Mouse (Mus musculus): ENCODE measurements around the gene Slc12a7.
A peak's percentile ranks its signal among the peaks of the same experiment; 100 is the strongest.

Slc12a7 gene

DNA sequence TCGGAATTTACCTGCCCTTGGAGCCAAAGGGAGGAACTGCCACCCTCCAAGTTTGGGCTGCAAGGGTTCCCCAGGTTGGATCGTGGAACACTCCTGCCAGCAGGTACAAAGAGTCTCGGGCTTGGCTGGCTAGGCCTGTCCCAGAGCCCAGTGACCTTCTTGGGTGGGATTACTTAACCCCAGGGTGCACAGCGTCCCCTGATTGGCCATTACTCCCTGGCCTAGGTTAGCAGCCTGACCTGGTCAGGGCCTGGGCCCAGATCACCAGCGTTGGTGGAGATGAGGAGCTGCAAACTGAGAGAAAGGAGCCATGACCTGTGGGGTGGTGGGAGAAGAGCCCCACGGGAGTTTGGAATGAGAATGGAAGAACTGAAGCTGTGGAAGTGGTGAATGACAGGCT lies 30.0 kb downstream of the Slc12a7 start:
- DNase-seq (ENCODE audit: low spot score in 2 of 2): no peak

DNA sequence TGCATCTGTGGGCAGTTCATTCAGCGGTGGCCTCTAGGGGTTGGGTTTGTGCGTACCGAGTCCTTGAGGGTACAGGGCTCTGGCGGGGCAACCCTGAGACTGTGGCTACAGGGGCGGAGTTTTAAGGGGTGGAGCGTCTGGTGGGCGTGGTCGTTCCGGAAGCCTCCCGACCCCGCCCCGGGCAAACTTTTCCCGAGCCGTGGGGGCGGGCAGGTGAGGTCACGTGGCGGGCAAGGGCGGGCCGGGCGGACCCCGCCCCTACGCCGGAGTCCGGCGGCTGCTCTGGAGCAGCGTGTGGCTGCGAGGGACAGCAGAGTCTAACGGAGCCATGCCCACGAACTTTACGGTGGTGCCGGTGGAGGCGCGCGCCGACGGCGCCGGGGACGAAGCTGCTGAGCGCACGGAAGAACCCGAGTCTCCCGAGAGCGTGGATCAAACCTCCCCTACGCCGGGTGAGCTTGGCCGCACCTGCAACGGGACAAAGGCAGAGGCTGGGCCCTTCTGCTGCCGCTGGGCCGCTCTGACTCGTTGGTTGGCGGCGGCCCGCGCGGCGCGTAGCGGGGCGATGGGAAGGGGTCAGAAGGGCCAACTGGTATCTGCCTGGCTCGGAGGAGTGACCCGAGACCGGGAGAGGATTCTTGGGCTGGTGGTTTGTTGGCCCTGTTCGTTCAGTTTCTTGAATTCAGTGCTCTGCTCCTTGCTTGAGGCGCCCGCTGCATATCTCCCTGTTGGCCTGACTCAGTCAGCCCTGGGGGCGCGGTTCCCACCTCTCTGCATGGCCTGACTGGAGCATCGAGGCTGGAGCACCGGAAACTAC lies 30.8 kb downstream of the Slc12a7 start:
- peak in 1 of 2 experiments; percentile 17 for DNase-seq (ENCODE audit: low spot score in 2 of 2)

DNA sequence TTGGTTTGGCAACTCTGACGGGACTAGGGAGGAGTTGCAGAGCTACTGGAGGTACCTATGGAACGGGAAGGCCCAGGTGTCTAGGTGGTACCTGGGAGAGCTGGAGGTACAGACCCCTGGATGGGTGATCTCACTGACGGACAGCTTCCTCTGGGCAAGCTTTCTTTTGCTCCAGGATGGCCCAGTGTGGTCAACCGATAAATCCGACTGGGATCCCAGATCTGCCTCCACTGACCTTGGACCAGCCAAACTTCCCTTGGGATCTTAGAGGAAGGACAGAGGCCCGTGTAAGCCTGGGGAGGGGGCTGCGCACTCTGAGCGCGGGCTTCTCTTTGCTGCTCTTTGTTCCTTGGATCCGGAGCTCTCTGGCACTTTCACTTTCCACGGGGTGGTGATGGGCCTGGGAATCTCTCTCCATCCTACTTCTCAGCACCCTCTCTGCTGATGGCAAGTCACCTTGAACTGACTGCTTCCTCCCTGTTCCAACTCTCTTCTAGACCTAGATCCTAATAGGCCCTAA lies 31.4 kb downstream of the Slc12a7 start:
- no peak for DNase-seq (ENCODE audit: low spot score in 2 of 2)

DNA sequence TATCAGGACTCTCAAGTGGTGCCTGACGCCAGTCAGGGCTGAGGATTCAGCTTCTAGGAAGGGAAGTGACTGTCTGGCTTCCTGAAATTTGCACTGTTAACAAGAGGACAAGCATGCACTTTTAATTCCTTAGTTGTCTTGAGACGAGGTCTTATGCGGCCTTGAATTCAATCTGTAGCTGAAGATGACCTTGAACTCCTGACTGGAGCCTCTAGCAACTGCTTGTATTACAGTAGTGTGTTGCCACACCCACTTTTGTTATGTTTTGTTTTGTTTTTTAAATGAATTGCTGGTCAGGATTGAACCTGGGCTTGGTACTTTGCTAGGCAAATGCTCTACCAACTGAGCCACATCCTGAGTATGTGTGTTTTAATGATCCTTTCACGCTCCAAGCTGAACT lies 32.5 kb downstream of the Slc12a7 start:
- no peak for DNase-seq (ENCODE audit: low spot score in 2 of 2)

DNA sequence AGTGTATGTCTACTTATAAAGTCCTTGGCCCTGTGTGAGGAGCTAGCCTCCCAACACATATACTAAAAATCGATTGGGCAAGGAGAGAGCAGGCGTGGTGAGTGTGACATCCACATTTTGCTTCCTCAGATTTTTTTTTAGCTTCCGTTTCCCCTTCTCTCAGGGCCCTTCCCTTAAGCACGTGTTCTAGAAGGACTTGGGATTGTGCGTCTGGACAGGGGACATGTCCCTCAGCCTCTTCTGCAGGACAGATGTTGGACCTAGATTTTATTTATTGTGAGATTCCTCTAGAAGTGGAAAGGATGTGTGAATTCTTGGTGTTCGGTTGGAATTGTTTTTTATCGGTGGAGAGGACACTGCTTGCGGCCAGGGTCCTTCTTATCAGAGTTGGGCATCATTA lies 34.3 kb downstream of the Slc12a7 start:
- no peak for DNase-seq (ENCODE audit: low spot score in 2 of 2)

DNA sequence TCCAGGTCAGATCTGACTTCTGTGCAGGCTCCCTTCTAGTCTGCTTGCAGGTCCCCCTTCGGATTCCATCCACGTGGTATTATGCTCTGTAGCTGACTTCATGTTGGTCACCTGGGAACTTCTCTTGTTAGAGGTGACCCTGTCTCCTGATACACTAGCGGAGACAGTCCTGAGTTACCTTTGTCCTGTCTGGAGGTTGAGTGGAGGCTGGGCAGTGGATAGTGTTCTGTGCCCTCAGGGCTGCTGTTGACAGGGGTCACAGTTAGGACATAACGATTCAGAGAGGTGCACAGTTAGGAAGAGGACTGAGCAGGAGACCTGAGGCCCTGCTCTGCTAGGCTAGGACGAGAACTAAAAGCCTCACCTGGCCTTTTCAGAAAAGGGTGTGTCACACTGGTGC lies 34.9 kb downstream of the Slc12a7 start:
- DNase-seq (ENCODE audit: low spot score in 2 of 2): no peak

DNA sequence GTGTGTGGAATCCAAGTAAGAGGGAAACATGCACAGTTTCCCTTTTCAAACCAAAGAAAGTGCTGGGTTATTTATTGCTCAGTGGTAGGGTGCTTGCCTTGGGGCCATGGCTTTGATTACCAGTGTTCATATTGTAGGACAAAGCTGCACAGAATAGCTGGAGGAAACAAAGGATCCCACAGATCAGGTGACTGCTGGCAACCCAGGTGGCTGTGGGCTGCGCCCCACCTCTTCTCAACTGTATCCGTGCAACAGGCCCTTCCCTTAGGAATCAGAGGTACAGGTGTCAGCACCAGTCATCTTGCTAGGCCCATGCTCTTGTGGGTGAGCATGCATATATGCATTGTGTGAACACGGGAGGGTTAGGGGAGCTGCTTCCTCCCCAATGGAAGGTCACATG lies 35.4 kb downstream of the Slc12a7 start:
- no peak for DNase-seq (ENCODE audit: low spot score in 2 of 2)

DNA sequence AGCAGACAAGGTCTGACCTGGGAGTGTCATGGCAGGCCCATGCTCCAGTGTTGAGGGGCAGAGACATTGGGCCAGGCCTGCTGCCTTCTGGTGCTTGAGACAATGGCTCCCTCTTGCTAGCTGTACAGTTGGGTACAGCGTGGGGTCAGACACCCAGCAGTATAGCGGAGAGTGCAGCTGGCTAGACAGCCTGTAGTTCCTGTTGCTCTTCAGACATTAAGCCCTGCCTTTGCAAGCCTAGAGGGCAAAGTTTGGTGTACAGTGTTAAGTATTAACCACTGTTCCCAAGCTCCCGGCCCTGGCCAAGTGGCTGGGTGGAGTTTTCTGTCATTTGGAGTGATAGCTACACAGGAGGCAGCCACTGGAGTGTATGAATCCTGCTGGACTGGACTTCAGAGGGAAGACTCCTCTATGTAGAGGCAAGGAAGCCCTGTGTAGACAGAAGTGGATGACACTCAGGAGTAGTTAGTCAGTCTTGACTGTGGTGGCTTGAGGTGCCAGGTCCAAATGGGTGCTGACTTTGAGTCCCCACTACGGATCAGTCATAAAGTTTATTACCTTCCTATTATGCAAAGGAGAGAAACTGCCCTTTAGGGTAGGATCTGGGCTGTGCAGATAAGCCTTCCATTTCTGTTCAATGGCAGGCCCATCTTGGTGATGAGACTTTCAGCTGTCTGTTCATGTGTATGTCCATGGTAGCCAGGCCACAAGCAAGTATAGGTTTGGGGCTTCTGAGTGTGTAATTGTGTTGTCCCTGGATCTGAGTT lies 37.2 kb downstream of the Slc12a7 start:
- no peak for DNase-seq (ENCODE audit: low spot score in 2 of 2)

DNA sequence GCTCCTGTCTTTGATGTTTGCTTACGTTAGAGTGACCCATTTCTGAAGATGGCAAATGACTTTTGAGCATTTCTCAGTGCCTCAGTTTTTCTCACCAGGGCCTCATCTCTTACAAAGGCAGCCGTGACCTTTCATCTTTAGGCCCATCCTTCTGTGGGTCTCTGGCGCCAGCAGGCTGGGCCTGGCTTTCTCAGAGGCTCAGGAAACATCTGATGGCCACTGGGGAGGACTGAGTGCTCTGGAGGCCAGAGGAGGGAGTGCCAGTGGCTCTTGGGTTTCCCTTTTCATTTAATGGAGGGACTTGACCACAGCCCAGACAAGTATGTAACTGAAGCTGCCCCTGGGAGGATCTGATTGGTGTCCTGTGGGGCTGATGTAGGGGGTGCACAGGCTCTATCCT lies 38.2 kb downstream of the Slc12a7 start:
- no peak for DNase-seq (ENCODE audit: low spot score in 2 of 2)

DNA sequence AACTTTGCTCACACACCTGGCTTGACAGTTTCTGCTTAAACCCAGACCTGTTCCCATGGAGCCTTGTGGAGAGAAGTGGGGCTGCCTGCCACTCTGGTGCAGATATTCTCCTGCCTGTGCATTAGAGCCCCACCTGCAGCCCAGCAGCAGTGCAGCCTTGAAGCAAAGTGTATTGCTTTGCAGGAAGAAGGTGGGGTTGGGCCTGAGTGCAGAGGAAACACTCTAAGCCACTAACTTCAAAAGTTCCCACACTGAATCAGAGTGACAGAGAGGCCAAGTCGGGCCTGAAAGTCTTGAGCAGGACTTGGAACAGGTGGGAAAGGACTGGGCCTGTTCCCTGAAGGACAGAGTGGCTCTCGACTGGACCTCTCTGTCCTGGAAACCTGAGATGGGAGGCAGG lies 39.8 kb downstream of the Slc12a7 start:
- DNase-seq (ENCODE audit: low spot score in 2 of 2): no peak

DNA sequence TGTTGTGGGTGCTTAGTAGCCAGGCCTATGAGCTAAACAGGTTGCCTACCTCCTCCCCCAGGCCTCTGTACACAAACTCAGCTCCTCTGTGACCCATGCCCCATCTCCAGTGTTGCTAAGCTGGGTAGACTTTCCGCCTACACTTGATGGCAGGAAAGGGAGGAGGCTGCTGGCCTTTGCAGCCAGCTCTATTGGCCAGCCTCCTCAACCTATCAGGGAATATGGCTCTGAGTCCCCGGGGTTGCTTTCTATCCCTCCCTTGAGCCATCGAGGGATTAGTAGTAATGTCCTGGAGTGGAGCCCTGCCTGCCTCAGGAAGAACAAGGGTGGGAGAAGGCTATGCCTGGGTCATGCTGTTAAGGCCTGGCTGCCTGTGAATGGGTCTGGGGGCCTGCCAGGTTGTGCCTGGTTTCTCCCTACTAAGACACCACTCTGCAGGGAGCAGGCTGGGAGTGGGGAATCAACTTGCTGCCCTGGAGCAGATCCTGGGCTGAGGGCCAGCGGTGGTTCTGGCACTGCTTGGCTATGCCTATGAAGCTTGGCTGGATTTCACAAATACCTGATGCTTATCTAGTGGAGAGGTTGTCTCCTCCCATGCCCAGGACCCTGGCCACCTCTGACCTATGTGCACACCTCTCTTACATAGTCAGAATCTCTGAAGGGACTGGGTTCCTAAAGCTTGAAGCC lies 40.8 kb downstream of the Slc12a7 start:
- no peak for DNase-seq (ENCODE audit: low spot score in 2 of 2)

DNA sequence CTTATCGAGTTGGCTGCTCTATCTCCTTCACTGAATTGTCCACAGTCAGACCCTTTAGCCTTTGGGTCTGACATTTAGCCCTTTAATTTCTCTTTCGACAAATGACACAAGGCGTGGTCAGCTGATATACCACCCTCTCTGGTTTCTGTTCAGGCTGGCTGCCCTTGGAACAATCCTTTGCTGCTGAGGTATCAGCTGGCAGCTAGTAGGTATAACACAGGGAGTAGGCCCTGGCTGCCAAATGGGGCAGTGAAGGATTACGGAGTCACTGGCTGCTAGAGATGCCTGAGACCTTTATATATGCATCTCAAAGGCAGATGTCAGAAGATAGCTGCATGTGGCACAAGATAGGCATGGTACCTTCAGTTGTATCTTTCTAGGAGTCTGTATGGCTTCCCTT lies 42.9 kb downstream of the Slc12a7 start:
- no peak for DNase-seq (ENCODE audit: low spot score in 2 of 2)

DNA sequence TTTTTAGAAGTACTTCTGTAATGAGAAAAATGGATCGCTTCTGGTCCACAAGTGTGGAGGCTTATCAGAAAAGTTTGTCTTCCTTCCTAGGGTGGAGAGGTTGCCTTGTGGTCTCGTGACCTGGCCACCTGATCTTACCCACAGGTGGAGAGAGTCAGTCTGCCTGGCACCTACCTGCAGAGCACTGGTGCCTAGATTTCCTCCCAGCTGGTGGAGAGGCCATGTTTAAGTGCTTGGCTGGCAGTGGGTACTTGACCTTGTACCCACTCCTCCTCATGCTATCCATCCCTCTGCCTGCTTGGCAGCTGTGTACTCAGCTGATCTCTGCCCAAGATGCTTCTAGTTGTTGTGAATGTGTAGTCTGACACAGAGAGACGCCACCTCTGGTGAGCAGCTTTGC lies 44.7 kb downstream of the Slc12a7 start:
- DNase-seq (ENCODE audit: low spot score in 2 of 2): no peak

DNA sequence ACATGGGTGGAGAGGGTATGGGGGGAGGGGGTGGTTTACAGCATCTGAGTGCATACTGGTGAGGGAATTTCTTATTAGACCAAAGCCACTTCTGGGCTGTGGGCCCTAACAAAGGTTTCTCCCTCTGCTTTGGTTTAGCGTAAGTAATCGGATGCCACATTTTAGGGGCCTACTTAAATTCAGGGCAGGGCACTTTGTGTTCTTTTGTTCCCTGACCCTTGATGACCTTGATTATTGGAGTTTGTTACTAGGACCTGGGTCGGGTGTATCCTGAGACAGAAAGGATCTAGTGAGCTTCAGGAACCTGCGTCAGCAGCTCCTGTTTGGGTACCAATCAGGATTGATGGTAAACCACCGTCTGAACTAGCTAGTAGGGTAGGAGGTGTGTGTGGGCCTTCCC lies 49.6 kb downstream of the Slc12a7 start:
- DNase-seq (ENCODE audit: low spot score in 2 of 2): no peak

DNA sequence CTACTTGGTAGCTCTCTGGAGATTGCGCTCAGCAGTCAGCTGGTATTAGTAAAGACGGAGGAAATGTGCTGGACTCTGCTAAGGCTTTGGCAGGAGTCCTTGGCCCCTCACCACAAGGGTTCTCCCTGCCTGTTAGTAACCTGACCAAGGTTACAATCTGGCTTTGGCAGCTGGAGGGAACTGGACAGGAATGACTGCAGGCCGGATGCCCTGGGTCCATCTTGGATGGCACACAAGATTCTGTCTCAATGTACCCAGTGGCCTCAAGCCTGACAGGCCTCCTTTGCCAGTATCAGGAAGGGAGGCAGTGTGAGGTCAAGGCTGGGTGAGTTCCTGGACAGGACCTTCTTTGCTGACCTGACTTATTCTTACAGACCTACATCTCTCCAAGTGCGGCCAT lies 59.3 kb downstream of the Slc12a7 start:
- DNase-seq (ENCODE audit: low spot score in 2 of 2): no peak

DNA sequence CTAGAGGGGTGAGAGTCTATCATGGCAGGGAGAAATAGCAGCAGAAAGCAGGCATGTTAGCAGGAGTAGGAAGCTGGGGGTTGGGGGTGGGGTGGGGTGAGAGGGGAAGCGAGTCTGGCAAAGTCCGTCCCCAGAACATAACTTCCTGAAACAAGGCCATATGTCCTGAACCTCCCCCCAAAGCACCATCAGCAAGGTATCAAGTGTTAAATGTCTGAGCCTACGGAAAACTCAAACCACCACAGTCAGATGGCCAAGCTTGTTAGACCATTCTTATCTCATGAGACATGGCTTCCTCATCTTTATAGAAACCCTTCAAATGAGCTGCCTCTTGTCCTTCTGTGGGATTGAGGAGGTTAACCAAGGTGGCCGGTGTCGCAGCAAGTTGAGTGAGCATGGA lies 60.3 kb downstream of the Slc12a7 start:
- DNase-seq (ENCODE audit: low spot score in 2 of 2): no peak

DNA sequence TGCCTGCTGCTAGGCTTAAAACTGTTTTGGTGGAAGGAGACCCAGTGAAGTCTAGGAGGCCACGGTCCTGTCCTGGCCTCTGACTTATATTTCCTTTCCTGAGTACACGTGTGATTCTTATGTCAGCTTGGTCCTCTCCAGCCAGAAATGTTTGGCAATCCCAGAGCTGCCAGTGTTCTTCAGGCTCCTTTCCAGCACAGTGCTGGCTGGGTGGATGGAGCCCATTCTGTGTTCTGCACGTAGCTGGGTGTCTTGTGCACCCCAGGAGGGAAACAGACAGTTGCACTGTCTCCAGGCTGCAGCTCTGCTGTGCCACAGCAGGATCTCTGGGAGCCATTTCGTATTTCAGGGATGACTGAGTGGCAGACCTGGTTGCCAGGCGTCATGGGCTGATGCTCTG lies 66.2 kb downstream of the Slc12a7 start:
- no peak for DNase-seq (ENCODE audit: low spot score in 2 of 2)

DNA sequence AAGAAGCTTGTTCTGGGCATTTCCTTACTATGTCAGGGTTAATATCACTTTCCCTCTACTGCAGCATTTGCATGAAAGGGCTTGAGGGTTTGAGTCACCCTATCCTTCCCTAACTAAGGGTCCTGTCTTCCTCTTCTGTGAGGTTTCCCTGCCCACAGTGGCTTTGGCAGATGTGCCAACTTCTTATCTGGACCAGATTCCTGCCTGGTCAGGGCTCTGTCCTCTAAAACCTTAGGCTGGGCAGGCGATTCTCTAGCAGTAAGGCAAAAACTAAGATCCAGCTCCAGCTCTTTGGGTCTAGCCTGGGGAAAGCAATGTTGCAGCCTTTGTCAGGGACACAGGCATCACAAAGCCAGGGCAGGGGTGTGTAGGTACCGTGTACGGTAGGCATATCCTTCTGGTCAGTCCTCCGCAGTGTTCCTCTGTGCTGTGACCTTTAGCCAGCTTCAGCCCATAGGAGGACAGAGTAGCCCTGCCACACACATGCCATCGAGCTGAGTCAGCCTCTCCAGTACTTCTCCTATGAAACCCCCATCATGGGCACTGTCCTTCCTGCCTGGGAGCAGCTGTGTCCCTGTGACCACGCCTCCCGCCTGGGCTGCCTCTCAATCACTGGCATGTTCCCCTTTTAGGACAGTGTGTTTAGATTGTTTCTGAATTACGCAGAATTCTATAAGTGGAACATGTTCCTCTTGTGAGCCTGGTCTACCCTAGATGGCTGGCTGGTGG lies 70.7 kb downstream of the Slc12a7 start:
- DNase-seq (ENCODE audit: low spot score in 2 of 2): no peak

DNA sequence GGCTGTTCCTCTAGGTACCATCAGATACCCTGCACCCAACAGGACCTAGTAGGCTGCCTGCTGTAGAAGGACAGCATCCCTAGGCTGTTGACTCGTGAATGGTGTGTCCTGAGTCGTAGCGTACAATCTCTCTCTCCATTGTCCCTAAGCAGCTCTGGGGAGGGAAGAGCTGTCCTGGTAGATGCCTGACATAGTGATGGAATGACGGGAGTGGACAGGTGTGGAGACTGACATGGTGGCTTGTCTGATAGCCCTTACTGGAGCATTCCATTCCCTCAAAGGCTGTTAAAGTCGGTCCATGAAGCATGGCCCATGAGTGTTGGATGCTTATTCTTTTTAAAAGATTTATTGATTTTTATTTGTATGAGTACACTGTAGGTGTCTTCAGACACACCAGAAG lies 72.0 kb downstream of the Slc12a7 start:
- no peak for DNase-seq (ENCODE audit: low spot score in 2 of 2)

DNA sequence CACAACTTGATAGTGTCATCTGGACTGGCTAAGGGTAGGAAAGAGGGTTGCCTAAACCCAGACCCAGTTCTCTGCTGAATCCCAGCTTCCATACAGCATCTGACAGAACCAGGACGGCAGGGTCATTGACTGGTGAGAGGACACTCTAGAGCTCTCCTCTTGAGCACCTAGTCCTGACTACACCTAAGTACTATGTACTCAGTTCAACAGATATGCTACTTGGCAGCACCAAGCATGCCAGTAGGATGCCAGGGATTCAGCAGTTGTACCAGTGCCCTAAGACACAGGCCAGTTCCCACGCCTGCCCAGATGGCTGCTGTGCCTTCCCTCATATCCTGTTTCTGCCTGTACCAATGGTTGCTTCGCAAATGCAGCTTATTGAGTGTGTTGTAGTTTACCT lies 80.0 kb downstream of the Slc12a7 start:
- no peak for DNase-seq (ENCODE audit: low spot score in 2 of 2)

DNA sequence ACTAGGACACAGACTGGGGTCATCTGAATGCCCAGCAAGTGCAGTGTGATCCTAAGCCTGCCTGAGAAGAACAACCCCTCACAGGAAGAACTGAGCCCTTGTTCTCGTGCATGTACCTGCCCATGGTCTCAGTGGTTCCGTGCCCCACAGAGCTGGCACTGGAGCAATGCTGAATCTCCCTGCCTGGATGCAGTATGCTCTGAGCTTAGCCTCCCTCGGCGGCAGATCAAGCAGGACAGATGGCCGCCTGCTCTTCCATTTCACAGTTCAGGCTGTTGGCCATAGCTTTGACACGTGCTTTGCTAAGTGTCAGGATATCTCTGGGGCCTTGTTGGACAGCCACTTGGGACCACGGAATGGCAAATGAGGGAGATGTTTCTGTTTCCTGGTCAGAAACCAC lies 81.3 kb downstream of the Slc12a7 start:
- DNase-seq (ENCODE audit: low spot score in 2 of 2): no peak

DNA sequence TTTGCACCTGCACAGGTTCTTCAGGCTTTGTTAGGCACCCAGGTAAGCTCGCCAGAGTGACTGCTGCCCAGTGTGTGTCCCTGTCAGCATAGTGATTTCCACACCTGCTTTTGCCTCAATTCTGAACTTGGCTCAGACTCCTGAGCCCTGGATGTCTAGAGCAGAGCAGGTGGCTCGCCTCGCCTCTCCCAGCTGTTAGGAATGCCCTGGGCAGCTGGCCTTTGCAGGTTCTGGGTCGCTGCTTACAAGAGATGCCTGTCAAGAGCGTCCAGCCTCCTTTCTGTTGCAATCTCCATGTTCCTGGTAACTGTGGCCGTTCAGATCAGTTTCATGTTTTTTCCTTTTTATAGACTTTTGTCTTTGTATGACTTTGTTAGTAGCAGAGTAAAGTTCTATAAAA lies 83.4 kb downstream of the Slc12a7 start:
- DNase-seq (ENCODE audit: low spot score in 2 of 2): no peak
